Mouse (Mus musculus): ENCODE measurements around the gene Sos1. TPM values are rescaled to one million over a fixed set of nuclear protein-coding genes. Genes with fewer than 3 reads are reported as not detected.

Sos1 gene
- total and polyA plus RNA-seq, 3 experiments: 4.0 to 10.7 (median 4.7) TPM

DNA sequence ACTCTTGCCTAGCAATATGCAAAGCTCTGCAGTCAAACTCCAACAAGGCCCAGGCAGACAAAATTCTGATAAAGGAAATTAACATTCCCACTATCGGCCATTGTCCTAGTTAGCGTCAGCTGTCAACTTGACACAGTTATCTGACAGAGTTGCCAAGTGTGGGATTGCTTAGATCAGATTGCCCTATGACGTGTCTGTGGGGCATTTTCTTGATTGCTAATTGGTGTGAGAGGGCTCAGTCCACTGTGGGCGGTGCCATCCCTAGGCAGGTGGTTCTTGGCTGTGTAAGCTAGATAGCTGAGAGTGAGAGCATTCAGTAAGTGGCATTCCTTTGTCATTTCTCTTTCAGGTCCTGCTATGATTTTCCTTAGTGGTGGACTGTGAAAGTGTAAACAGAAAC lies 25.1 kb upstream of the Sos1 start:
- TF ChIP-seq NRF1 (IDR thresholded peaks at IDR 0.05; ENCODE audit: low read depth, low read length): no peak
- no peak for TF ChIP-seq JUND (conservative IDR thresholded peaks at IDR 0.05; ENCODE audit: low read depth, low read length)
- no peak for TF ChIP-seq POLR2A (IDR thresholded peaks at IDR 0.05; ENCODE audit: low read depth, low read length)
- no peak for TF ChIP-seq E2F4 (IDR thresholded peaks at IDR 0.05; ENCODE audit: insufficient replicate concordance, low read depth, low read length)
- TF ChIP-seq MEF2A (IDR thresholded peaks at IDR 0.05; ENCODE audit: borderline replicate concordance, low read depth, low read length): no peak
- TF ChIP-seq CHD2 (IDR thresholded peaks at IDR 0.05; ENCODE audit: low read length): no peak
- TF ChIP-seq ZKSCAN1 (IDR thresholded peaks at IDR 0.05; ENCODE audit: borderline replicate concordance, low read depth, low read length): no peak
- in situ Hi-C loops (cut with MboI; ENCODE audit: low pct_ligation_motif_present, low pct_unique_long_range_greater_than_20kb, low sequenced_read_pairs): no loop called here
- peaks cover 0 to 31% of the 10 kb centered on the region in 2 experiments for H3K36me3 ChIP-seq (replicated peaks in 1 of 2; ENCODE audit: control insufficient read depth in 1 of 2, insufficient read depth in 1 of 2, low read length in 1 of 2)
- H3K27me3 ChIP-seq (replicated peaks): no peaks in the 10 kb centered on the region
- no peak overlapping the region for H3K4me3 ChIP-seq (replicated peaks in 1 of 3; ENCODE audit: low read depth in 2 of 3, low read length in 2 of 3, poor library complexity in 1 of 3)
- H3K27ac ChIP-seq (ENCODE audit: insufficient read depth, low read depth): no peak overlapping the region
- H3K4me2 ChIP-seq (ENCODE audit: insufficient read depth, low read depth, poor library complexity, severe bottlenecking): no peak overlapping the region
- H3K9me3 ChIP-seq (replicated peaks; ENCODE audit: low read length): peaks cover 3% of the 10 kb centered on the region
- H3K9ac ChIP-seq (ENCODE audit: insufficient read depth, low read depth): no peak overlapping the region
- H3K4me1 ChIP-seq (ENCODE audit: control insufficient read depth in 1 of 2, insufficient read depth in 2 of 2): peaks cover 4 to 21% of the 10 kb centered on the region in 2 experiments; a peak in 3 of 4 replicates
- no peaks in the 10 kb centered on the region for H3K79me2 ChIP-seq (replicated peaks; ENCODE audit: control insufficient read depth, extremely low read depth, insufficient read depth, poor library complexity, severe bottlenecking)
- dilution Hi-C loops (cut with MboI; ENCODE audit: extremely low pct_ligation_motif_present, extremely low pct_unique_long_range_greater_than_20kb, low sequenced_read_pairs): no loop called here
- DNase-seq (ENCODE audit: extremely low read depth): no peak

DNA sequence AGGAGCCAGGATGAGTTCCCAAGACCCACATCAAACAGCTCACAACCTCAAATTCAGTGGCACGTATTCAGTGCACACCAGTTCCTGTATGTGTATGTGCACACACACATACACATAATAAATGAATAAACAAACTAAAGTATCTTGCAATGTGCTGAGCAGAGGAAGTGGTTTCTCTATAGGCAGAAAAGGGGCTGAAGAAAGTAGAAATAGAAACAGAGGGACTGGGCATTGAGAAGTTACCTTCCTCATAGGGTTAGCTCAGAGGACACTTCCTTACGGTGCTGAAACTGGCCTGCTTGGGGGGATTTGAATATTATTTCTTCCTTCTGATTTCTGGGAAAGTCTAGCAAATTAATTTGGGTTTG lies 21.5 kb upstream of the Sos1 start:
- in situ Hi-C loops (cut with MboI; ENCODE audit: low pct_ligation_motif_present, low pct_unique_long_range_greater_than_20kb, low sequenced_read_pairs) (no loop called here), dilution Hi-C loops (cut with MboI; ENCODE audit: extremely low pct_ligation_motif_present, extremely low pct_unique_long_range_greater_than_20kb, low sequenced_read_pairs) (no loop called here)
- TF ChIP-seq TCF12 (IDR thresholded peaks at IDR 0.05; ENCODE audit: low read depth, low read length) (no peak), BHLHE40 (IDR thresholded peaks at IDR 0.05; ENCODE audit: low read depth, low read length) (peak; percentile 7; the same call in 1 of the 2 replicates), EP300 (IDR thresholded peaks at IDR 0.05; ENCODE audit: low read length) (0 out of 2 replicates have a peak, but pooled peaks have one; percentile 15), PAX5 (IDR thresholded peaks at IDR 0.05; ENCODE audit: low read length) (no peak), KAT2A (IDR thresholded peaks at IDR 0.05; ENCODE audit: insufficient replicate concordance, low read length) (no peak), CHD1 (IDR thresholded peaks at IDR 0.05; ENCODE audit: low read depth, low read length) (no peak), ETS1 (conservative IDR thresholded peaks at IDR 0.05; ENCODE audit: low read depth, low read length) (no peak), POLR2A (IDR thresholded peaks at IDR 0.05; ENCODE audit: low read depth, low read length) (no peak), ELF1 (IDR thresholded peaks at IDR 0.05; ENCODE audit: low read depth, low read length) (no peak), ZC3H11A (IDR thresholded peaks at IDR 0.05; ENCODE audit: low read depth, low read length) (no peak), HCFC1 (IDR thresholded peaks at IDR 0.05; ENCODE audit: low read depth, low read length) (no peak), MYC (IDR thresholded peaks at IDR 0.05; ENCODE audit: low read depth, low read length) (no peak), CHD2 (IDR thresholded peaks at IDR 0.05; ENCODE audit: low read length) (no peak), E2F4 (IDR thresholded peaks at IDR 0.05; ENCODE audit: insufficient replicate concordance, low read depth, low read length) (no peak), IRF4 (IDR thresholded peaks at IDR 0.05; ENCODE audit: low read depth, low read length) (no peak), TBP (conservative IDR thresholded peaks at IDR 0.05; ENCODE audit: low read depth, low read length) (no peak; the same call in 1 of the 2 replicates), MEF2A (IDR thresholded peaks at IDR 0.05; ENCODE audit: borderline replicate concordance, low read depth, low read length) (no peak)
- DNase-seq (ENCODE audit: extremely low read depth): no peak
- Histone ChIP-seq H3K27me3 (replicated peaks) (no peaks in the 10 kb centered on the region), H3K9ac (ENCODE audit: insufficient read depth, low read depth) (peak overlapping the region; percentile 68; the same call in 1 of the 2 replicates), H3K4me2 (ENCODE audit: insufficient read depth, low read depth, poor library complexity, severe bottlenecking) (peak overlapping the region; percentile 86), H3K79me2 (replicated peaks; ENCODE audit: control insufficient read depth, extremely low read depth, insufficient read depth, poor library complexity, severe bottlenecking) (no peaks in the 10 kb centered on the region), H3K4me1 (ENCODE audit: control insufficient read depth in 1 of 2, insufficient read depth in 2 of 2) (peaks cover 4 to 41% of the 10 kb centered on the region in 2 experiments; a peak in 3 of 4 replicates), H3K9me3 (replicated peaks; ENCODE audit: low read length) (peaks cover 3% of the 10 kb centered on the region), H3K36me3 (replicated peaks in 1 of 2; ENCODE audit: control insufficient read depth in 1 of 2, insufficient read depth in 1 of 2, low read length in 1 of 2) (peaks cover 0 to 29% of the 10 kb centered on the region in 2 experiments), H3K27ac (ENCODE audit: insufficient read depth, low read depth) (peak overlapping the region; percentile 92), H3K4me3 (replicated peaks in 1 of 3; ENCODE audit: low read depth in 2 of 3, low read length in 2 of 3, poor library complexity in 1 of 3) (peak overlapping the region in 1 of 3 experiments; percentile 9)

All from CH12.LX (cell line).